Mouse (Mus musculus) ovary, adult 18-20 months (tissue): ENCODE results near the gene Slc29a1.
A peak's percentile ranks its signal among the peaks of the same experiment; 100 is the strongest.

Experiments
- DNase-seq: peaks from one replicate; pipeline ENCODE4 v3.0.0; 2022; ENCODE audit warnings: low spot score, mixed read lengths

The Slc29a1 gene

DNA sequence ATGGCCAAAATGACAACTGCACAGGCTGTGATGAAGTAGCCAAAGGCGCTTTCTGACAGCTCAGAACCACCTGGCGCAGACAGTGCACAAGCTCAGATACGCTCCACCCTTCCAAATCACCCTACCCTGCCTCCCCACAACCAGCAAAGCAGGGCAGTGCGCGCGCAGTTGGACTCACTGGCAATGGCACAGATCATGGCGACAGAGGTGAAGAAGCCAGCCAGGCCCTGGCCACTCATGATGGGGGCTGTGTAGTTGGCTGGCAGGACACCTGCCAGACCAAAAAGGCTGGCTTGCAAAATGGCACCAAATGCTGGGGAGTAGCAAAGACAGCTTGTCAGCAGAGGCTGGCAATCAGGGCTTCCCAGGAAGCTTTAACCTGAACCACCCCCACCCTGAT is 10.2 kb downstream of the Slc29a1 start:
- no peak for DNase-seq

DNA sequence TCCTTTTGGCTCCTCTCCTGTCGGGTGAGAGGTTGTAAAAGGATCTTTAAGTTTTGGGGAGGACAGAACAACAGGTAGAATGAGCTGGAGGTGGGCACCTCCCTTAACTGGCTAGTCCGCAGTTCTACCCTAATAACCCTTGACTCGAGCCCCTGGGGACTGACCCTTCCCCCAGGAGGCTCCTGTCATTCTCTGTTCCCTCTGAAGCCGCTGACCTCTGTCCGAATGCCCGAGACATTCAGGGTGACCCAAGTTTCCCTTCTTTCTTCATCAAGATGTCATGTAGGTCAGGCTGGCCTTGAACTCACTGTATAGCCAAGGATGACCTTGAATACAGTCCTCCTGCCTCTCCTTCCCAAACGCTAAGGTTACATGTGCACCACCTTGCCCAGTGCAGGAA is 11.0 kb downstream of the Slc29a1 start:
- no peak for DNase-seq

DNA sequence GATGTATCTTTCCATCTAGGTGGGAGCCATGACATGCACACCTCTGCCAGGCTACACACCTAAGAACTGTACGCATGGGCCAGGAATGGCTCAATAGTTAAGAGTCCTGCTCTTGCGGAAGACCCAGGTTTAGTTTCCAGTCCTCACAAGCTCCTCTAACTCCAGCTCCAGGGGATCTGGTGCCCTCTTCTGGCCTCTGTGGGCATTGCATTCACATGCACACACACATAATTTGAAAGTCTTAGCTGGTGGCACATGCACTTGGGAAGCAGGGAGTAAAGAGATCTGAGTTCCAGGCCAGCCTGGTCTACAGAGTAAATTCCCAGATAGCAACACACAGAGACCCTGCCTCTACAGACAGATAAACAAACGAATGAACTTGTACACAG is 13.0 kb downstream of the Slc29a1 start:
- no peak for DNase-seq

DNA sequence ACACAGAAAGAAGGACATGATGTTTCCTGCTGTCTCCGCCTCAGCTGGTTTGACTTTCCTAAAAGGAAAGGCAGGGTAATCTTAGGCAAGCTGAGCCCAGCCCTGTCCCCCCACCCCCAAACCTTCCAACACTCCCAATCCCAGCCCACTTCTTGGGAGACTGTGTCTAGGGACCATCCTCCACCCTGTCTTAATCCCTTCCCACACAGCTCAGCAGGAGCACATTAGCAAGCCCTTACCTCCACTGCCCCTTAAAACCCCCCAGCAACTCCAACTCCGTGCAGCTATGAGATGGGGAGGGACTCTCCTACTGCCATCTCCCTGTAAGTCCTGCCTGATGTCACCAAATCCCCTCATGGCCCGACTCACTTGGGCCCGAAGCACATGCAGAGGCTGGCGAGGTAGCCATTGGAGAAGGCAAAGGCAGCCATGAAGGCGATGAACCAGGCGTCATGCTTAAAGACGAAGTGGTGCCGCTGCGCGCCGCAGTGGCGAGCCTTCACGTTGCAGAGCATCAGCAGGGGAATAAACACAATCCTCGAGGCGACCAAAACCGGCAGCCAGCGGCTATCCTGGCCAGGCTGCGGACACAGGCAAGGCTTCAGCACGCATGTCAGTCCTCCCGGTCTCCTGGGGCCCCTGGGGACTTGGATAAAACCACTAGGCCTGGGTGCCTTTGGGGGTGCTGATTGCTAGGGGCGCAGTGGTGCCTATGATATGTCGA is 13.5 kb downstream of the Slc29a1 start:
- DNase-seq = no peak

DNA sequence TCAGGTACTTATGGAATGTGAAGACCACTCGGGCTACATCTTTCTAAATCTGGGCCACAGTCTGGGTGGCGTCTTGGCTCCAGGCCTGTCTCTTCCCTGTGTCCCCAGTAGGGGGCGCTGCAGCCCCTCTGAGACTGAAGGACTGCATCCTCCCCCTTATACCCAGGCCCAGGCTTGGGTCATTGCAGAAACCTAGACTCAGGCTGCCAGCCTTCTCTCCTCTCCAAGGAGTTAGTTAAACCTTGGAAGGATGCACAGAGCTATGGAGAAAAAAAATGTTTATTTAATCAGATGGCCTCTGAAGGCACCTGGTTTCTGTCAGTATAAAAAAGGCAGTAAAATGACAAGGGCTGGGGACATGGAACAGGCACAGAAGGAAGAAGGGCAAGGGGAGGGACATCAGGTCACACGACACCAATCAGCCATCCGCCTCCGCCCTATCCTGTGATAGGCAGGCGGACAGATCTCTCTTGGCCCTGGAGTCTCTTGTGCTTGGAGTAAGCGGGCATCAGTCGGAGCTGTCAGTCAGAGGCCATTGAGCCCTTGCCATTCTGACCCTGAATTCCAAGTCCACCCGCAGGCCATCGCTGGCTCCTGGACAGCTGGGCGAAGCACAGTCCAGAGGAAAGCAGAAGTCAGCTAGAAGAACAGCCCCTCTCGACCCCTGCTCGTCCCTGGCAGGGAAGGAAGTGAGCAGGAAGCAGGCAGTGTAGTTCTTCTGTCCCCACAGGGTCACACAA is 14.3 kb downstream of the Slc29a1 start:
- no peak for DNase-seq

DNA sequence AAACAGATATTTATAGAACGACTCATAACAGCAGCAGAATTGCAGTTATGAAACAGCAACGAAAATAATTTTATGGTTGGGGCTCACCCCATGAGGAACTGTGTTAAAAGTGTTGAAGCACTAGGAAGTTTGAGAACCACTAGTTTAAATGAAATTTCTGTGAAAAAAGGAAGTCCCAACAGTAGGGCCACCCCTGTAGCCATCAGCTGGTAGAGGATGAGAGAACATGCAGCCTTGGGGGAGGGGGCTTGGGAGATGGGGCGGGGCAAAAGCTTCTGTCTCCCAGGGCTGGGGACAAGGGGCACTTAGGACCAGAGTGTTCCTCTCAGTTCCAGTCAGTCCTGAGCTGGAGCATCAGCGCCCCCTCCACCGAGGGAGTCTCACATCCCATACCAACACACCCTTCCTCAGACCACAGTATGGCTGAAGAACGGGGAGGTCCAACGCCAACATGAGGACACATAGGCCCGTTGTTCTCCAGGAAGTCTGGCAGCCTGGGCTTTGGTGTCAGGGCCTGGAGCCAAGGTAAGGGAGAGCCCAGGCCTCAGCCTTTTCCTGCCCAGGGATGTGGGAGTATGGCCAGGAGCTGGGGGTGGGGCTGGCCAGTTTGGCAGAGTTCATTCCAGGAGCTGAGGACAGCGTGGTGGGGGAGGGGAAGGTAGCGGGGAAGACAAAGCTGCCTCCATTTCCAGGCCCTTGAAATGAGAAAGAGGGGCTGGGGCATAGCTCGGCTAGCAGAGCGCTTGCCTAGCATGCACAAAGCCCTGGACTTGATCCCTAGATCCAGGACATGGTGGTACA is 15.1 kb downstream of the Slc29a1 start:
- DNase-seq = peak; percentile 80

DNA sequence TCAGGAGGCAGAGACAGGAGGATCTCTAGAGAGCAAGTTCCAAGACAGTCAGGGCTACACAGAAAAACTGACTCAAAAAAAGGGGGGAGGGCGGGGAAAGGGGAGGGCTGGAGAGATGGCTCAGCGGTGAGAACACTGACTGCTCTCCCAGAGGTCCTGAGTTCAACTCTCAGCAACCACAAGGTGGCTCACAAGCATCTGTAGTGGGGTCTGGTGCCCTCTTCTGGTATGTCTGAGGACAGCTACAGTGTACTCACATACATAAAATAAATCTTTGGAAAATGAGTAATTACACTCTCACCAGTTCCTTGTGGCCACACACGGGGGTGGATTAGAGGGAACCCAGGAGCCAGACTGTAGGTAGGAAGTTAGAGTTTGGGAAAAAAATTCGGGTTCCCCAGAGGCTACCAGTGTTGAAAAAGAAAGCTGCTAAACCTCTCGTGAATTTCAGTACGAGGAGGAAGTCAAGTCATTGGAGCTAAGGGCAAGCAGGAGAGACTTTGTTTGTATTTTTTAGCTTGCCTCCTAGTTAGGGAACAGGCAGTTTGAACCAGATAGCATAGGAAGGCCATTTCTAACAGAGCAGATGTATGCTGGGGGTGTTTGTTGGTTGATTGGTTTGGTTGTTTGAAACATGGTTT is 16.6 kb downstream of the Slc29a1 start:
- no peak for DNase-seq

DNA sequence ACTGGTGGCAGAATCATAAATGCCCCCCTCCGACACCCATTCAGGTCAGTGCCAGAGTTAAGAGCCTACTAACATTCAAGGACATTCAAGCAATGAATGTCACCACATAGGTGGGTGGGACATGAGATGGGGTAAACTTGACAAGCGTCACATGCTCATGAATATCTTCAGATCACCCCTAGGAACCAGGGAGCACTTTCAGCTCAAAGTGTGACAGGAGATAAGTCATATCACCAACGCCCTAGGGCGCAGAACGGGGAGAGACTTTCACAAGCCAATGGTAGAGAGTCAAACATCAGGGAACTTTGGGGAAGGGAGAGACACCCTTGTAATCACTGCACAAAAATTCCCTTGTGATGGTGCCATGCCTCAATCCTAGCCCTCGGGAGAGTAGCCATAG is 17.2 kb downstream of the Slc29a1 start:
- DNase-seq = no peak

DNA sequence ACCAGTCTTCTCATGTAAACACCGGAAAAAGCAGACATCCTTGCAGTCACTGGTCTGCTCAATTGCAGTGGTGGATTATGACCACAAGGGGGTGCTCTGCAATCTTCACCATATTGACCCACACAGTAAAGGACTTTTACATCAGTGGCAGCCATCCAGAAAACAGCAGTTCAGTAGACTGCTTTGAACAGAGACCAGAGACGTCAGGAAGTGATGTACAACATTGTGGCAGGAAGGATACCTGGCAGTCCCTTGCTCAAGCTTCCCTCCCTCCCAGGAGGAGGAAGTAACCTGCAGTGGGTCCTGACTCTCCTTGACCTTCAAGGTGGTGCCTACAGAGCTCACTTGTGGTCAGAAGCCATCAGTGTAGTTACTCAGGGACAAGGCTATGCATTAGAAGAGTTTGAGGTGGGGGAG is 17.8 kb downstream of the Slc29a1 start:
- DNase-seq = no peak

DNA sequence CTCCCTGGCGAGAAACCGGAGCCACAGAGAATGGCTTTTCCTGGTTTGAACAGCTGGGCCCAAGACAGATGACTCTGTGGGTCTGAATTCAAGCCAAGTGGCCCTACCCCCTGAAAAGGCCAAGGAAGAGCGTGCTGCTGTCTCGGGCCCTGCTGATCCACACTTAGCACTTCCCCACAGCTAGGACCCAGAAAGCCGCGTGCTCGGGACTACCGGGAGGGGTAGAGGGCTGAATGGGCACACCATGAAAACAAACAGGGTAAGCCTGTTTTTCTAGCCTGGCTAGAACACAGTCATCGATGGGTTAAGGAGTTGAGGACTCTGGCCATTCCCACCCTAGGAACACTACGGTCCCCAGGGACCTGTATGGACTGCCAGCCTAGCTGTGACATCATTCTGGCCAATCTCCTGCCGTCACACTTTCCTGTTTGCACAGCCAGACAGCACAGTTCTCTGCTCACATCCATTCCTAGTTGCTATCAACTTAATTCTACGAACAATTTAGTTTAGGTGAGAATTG is 18.4 kb downstream of the Slc29a1 start:
- DNase-seq = no peak

DNA sequence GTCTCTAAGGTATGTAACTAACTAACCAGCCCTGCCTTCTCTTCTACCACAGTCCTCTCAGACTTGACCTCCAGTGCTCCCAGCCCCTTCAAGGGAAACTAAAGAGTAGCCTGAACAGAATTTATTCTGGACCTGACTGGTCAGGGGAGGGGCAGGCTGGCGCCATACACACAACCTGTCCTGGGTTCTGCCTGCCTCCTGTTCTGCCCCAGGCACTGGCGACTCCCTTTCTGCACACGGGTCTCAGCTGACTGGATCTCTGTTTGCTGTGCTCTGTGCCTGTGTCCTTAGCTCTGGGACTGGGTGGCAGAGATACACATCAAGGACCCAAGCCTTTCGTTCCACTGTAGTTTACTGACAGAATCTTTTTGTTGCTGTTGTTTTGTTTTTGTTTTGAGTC is 19.9 kb downstream of the Slc29a1 start:
- DNase-seq = no peak

DNA sequence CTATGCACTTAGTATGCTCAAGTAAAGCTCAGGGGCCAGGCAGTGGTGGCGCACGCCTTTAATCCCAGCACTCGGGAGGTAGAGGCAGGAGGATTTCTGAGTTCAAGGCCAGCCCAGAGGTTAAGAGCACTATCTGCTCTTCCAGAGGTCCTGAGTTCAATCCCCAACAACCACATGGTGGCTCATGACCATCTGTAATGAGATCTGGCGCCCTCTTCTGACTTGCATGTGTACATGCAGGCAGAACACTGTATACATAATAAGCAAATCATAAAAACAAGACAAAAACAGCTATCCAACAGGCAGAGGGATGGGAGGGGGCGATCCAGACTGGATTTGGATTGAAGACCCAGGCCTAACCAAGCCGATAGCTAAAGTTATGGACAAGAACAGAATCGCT is 20.6 kb downstream of the Slc29a1 start:
- DNase-seq = no peak

DNA sequence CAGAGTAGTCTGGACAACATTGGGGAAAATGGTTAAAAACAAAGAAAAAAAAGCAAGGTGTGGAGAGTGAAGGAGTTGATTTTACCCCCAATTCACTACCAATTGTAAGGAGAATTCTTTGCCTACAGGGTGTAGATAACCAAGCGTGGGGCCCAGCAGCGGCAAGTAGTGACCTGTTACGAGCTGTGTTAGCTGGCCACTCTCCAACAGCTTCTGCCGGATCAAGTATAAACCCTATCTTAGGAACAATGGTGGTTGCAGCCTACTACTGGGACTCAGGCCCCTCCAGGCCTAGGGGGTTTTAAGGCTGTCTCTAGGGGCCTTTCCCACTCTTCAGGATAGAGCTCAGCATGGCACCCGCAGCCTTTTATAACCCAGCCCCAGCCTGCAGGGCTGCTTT is 21.2 kb downstream of the Slc29a1 start:
- no peak for DNase-seq

DNA sequence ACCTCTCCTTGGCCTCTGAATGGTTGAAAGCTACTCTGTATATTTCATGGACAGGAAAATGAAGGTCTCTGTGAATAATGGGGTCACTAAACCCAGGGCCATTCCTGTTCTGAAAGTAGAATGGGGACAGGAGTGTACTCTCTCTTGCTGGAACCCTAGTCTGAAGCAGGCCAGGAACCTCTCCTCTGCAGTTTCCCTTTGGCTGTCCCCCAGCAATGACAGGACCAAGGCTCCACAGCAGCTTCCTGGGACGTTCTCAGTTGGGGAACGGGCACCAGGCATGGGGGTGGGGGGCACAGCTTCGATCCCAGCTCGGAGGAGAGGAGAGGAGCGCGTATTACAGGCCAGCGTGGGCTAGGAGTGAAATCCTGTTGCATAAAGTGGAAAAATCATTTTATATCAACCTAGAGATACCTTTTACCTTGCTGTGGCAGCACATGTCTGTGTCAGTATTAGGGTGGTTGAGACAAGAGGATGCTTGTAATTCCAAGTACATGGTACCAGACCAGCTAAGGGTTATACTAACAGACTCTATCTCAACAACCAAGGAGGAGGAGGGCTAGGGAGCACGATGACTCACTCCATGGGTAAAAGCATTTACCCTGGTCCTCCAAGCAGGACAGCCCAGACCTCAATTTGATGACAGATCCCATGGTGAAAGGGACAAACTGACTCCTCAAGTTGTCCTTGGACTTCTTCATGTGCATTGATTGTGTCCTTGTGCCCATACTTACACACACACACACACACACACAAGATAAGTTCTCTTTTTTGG is 24.1 kb downstream of the Slc29a1 start:
- no peak for DNase-seq

DNA sequence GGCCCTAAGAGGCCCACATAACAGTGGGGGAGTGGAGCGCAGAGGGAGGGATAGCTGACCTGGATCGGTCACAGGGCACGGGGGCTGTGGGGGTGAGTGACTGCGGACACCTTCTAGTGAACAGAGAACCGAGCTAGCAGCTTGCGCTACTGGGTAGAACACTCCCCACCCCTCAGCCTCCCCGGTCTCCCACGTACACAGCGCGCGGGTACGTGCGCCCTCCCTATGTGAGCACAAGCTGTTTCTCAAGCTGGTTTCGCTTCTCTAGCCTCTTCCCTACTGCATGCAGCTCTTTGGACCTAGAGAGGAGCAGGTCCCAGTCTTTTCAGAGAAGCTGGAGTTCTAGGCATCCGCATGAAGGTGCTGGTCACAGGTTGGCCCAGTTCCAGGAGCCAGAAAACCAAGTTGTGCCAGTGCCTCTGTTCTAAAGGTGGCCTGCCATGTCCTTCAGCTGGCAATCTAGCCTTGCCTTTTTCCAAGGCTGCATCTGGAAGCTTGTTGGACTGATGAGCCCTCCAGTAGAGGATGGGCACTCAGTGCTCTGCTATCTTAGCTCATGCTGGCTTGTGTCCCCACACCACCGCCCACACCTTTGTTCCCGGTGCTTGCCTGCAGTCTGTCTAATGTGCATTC is 25.2 kb downstream of the Slc29a1 start:
- peak; percentile 70 for DNase-seq

DNA sequence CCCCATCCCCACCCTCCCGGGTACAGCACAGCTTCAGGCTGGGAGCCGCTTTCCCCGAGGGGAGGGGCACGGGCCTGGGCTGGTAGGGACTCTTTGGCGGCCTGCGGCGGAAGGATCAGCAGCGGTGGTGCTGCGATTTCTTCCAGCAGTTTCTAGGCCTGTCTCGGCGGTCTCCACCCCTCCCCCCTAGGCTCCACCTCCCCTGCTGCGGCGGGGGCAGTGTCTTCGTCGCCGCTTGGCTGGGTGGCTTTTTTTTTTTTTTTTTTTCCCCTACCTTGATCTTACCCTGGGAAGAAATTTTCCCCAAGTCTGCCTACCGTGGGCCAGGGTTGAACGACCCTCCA is 25.7 kb downstream of the Slc29a1 start:
- DNase-seq = peak; percentile 95

DNA sequence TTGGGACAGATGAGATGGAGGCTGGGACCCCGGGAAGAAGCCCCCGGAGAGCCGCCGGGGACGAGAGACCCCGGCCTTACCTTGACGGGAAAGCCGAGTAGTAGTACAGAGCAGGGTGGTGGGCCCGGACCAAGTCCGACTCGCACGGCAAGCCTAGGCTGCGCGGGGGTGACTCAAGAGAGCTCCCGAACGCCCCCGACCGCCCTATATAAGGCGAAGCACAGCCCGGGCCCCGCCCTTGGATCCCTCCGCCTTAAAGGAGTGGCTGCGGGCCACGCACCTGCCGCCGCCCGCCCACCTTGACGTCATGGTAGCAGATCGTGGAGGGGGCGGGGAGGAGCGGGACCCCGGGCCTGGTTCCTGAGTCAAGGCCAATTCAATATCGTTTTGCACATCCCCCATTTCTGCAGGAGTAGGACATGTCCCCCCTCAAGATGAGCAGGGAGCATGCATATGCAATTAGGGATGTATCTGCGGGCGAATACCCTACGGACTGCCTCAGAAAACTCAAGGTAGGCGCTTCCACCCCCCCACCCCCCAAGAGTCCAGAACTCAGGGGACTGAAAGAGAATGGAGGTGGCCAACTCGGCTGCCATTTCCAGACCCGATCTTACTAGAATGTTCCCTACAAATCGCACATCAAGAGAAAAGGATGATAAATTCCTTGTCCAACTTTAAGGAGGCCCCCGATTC is 26.2 kb downstream of the Slc29a1 start, which contains the start of gene Hsp90ab1:
Gene Hsp90ab1, minus strand, starts transcription at position 185 of the 693 bp plus-strand sequence.
- DNase-seq = peak; percentile 97

DNA sequence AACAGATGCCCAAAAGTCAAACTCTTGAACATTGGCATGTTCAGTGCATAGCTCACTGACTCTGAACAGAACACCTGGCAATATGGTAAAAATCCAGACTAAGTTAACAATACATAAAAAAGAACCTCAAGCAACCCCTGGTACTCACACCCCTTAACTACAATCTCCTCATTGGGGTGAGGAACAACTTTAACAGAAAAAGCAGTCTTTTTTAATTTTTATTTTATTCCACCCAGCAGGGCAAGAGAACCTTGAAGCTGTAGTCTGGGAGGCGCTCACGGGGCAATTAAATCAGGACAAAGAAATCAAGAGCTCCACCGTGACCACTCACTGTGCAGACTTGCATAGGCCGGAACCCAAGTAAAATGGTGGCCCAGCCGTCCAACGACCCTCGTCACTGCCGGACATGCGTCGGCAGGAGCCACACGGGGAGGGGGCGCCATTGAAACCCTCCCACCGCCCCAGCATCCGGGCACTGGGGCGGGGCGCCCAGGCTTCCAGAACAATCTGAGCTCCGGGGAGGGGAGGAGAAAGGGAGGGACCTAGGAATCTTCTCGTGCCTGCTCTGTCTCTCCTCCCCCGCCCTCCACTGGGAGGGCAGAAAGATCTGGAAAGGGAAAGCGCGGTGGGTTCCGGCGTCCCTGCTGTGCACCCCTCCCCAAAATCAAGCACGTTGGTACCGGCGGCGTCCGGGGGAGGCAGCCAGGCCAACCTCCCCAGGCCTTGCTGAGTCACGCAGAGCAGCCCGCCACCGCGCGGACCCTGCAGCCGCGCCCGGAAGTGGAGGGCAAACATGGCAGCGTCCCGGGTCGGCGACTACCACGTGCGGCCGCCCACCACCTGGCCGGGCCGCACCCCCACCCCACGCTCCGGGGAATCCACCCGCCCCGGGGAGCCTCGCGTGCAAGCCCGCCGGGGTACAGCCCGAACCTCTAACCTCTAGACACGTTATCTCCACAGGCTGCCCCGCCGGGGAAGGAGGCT is 27.0 kb downstream of the Slc29a1 start:
- peak; percentile 72 for DNase-seq

DNA sequence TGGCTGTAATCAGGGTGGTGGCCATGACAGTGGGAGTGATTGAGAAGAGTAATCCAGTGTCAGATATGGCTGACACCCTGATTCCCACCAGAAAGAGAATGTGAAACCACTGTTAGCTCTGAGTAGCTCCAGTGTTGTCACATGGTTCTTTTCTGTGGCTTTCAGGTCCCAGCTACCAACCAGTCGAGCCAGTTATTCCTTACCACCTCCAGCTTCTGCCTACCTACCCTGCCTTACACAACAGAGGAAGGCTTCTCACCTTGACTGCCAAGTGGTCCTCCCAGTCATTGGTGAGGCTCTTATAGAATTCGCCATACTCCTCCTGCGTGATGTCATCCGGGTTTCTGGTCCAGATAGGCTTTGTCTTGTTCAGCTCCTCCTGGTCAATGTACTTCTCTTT is 29.4 kb downstream of the Slc29a1 start:
- DNase-seq = no peak
